In the genomic region with DNA sequence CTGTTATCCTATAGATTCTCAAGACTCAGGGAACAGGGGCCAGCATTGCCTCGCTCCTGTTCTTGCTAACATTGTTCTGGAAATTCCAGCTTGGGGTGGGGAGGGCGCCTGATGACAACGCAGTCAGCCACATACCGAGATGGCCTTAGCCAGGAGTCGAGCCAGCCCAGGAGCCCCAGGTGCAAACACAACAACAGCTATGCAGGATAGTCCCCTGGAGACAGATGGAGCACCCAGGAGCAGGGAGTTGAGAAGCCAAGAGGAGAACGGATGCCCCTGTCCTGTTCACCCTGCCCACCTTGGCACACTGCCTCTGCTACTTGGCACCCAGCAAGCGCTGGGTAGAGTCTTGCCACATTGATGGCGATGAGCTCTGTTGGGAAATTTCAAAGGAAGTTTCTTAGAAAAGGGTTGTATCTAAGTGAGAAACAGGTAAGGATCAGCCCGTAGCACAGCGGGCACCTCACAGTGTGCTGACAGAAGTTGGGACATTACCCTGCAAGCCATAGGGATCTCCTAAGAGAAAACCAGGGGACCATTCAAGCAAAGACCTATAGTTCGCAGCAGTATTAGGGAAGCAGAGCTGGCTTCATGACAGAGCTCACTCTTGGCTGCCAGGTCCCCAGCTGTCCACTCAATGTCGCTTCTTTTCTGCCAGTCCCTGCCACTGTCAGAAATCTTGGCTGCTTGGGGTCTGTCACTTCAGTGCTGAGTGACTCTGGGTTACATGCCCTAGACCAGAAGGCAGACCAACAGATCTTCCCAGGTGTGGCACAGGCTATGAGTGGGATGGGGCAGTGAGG, we compare ENCODE assay signal across 8 mouse cellular contexts. TPM values are rescaled to one million over a fixed set of nuclear protein-coding genes. Genes with fewer than 3 reads are reported as not detected.
A peak's percentile ranks its signal among the peaks of the same experiment; 100 is the strongest.
DNase-seq lines count a peak whose midpoint lies in the region; ATAC-seq lines count a peak whose summit lies in the region.

No protein-coding gene starts in this region.

- no peak; the same call in 1 of the 2 replicates for ATAC-seq in kidney, embryonic 14.5 days (ENCODE audit: low FRiP score, low TSS enrichment)
- peak; percentile 51 for ATAC-seq in heart, embryonic 15.5 days (replicated peaks; ENCODE audit: insufficient number of reproducible peaks, insufficient read depth, low FRiP score, low read depth)
- no peak for ATAC-seq in limb, embryonic 15.5 days (ENCODE audit: insufficient number of reproducible peaks, low FRiP score, low TSS enrichment, low read depth)
- peak; percentile 56 for ATAC-seq in stomach, embryonic 14.5 days (ENCODE audit: insufficient number of reproducible peaks, insufficient read depth, low FRiP score, low read depth)
- no peak for ATAC-seq in granulocyte monocyte progenitor cell, adult 5-6 weeks (replicated peaks; ENCODE audit: poor library complexity, severe bottlenecking)

- no peak for DNase-seq in kidney, adult 9 months
- peak; percentile 48 for DNase-seq in cerebellum, adult 8-10 months
- no peak for DNase-seq in frontal cortex, postnatal 10 days (ENCODE audit: low spot score in 2 of 2)

- H3K27me3 ChIP-seq in kidney, embryonic 14.5 days (ENCODE audit: control insufficient read depth, insufficient read depth, low read length) = no peaks in the 10 kb centered on the region
- no peaks in the 10 kb centered on the region for H3K27me3 ChIP-seq in heart, embryonic 15.5 days
- H3K27me3 ChIP-seq in limb, embryonic 15.5 days = no peaks in the 10 kb centered on the region
- no peaks in the 10 kb centered on the region for H3K27me3 ChIP-seq in stomach, embryonic 14.5 days (ENCODE audit: control insufficient read depth, insufficient read depth, low read length)

- peaks cover 23% of the 10 kb centered on the region for H3K4me1 ChIP-seq in kidney, embryonic 14.5 days (ENCODE audit: control insufficient read depth, insufficient read depth, low read length)
- peaks cover 20% of the 10 kb centered on the region for H3K4me1 ChIP-seq in heart, embryonic 15.5 days (replicated peaks)
- peaks cover 25% of the 10 kb centered on the region for H3K4me1 ChIP-seq in limb, embryonic 15.5 days
- H3K4me1 ChIP-seq in stomach, embryonic 14.5 days (ENCODE audit: control insufficient read depth, insufficient read depth, low read length) = peaks cover 25% of the 10 kb centered on the region

- H3K4me2 ChIP-seq in kidney, embryonic 14.5 days (replicated peaks; ENCODE audit: low read depth, low read length) = 0 out of 2 replicates have a peak overlapping the region, but pooled peaks have one; percentile 28
- peak overlapping the region; percentile 57 for H3K4me2 ChIP-seq in heart, embryonic 15.5 days
- H3K4me2 ChIP-seq in limb, embryonic 15.5 days = peak overlapping the region; percentile 43
- H3K4me2 ChIP-seq in stomach, embryonic 14.5 days (replicated peaks; ENCODE audit: low read depth, low read length) = peak overlapping the region; percentile 31

- 0 out of 2 replicates have a peak overlapping the region, but pooled peaks have one; percentile 37 for H3K9ac ChIP-seq in kidney, embryonic 14.5 days (ENCODE audit: low read depth, low read length)
- H3K9ac ChIP-seq in heart, embryonic 15.5 days = peak overlapping the region; percentile 40; the same call in 1 of the 2 replicates
- 0 out of 2 replicates have a peak overlapping the region, but pooled peaks have one; percentile 2 for H3K9ac ChIP-seq in limb, embryonic 15.5 days
- no peak overlapping the region for H3K9ac ChIP-seq in stomach, embryonic 14.5 days (replicated peaks; ENCODE audit: low read depth, low read length)

- H3K4me3 ChIP-seq in kidney, embryonic 14.5 days (ENCODE audit: low read length) = no peak overlapping the region
- H3K4me3 ChIP-seq in heart, embryonic 15.5 days = peak overlapping the region; percentile 21; the same call in 1 of the 2 replicates
- H3K4me3 ChIP-seq in limb, embryonic 15.5 days = peak overlapping the region; percentile 16
- H3K4me3 ChIP-seq in stomach, embryonic 14.5 days (ENCODE audit: low read depth, low read length) = no peak overlapping the region

- peak overlapping the region; percentile 85 for H3K27ac ChIP-seq in kidney, embryonic 14.5 days (ENCODE audit: low read depth, low read length)
- peak overlapping the region; percentile 88 for H3K27ac ChIP-seq in heart, embryonic 15.5 days
- H3K27ac ChIP-seq in limb, embryonic 15.5 days = peak overlapping the region; percentile 92
- H3K27ac ChIP-seq in stomach, embryonic 14.5 days (ENCODE audit: low read length) = peak overlapping the region; percentile 91

- no peaks in the 10 kb centered on the region for H3K9me3 ChIP-seq in kidney, embryonic 14.5 days (ENCODE audit: control insufficient read depth, low read length)
- no peaks in the 10 kb centered on the region for H3K9me3 ChIP-seq in heart, embryonic 15.5 days (replicated peaks)
- no peaks in the 10 kb centered on the region for H3K9me3 ChIP-seq in limb, embryonic 15.5 days
- no peaks in the 10 kb centered on the region for H3K9me3 ChIP-seq in stomach, embryonic 14.5 days (ENCODE audit: control insufficient read depth, low read depth, low read length)

- WGBS in kidney, embryonic 14.5 days = 44% methylated on average over 12 of the region's 12 CpGs
- WGBS in heart, embryonic 15.5 days = 39% methylated on average over 12 of the region's 12 CpGs
- WGBS in limb, embryonic 15.5 days = 30% methylated on average over 12 of the region's 12 CpGs
- WGBS in stomach, embryonic 14.5 days = 47% methylated on average over 12 of the region's 12 CpGs

- H3K36me3 ChIP-seq in kidney, embryonic 14.5 days (ENCODE audit: control insufficient read depth, insufficient read depth, low read length) = no peaks in the 10 kb centered on the region
- H3K36me3 ChIP-seq in heart, embryonic 15.5 days = no peaks in the 10 kb centered on the region
- H3K36me3 ChIP-seq in limb, embryonic 15.5 days = no peaks in the 10 kb centered on the region
- H3K36me3 ChIP-seq in stomach, embryonic 14.5 days (ENCODE audit: control insufficient read depth, insufficient read depth, low read length) = no peaks in the 10 kb centered on the region

RNA-seq across cellular contexts. Expression of a gene that starts 43.7 kb away (rescaled TPM):
- polyA plus RNA-seq in kidney, embryonic 14.5 days (2014; fragmentation: Nextera tagmentation; extraction: Ambion mirVana) = 1.4 and 2.2 TPM in 2 replicates
- polyA plus RNA-seq in heart, embryonic 15.5 days (2015; fragmentation: Nextera tagmentation; extraction: Ambion mirVana) = 6.1 and 6.4 TPM in 2 replicates
- polyA plus RNA-seq in limb, embryonic 15.5 days (2015; fragmentation: Nextera tagmentation; extraction: Ambion mirVana) = 4.0 and 4.8 TPM in 2 replicates
- 3.7 and 3.9 TPM in 2 replicates for polyA plus RNA-seq in stomach, embryonic 14.5 days (2014; fragmentation: Nextera tagmentation; extraction: Ambion mirVana)
- total RNA-seq in granulocyte monocyte progenitor cell, adult 5-6 weeks (2014; fragmentation: Nextera tagmentation) = 5.0 and 5.9 TPM in 2 replicates
- 2.2 and 4.9 TPM in 2 replicates for total RNA-seq in granulocyte monocyte progenitor cell, adult 5-6 weeks (2017)

Comparison
In these comparisons a context has a peak if more than half of its experiments do, and no peak if none do; other contexts are left out.
1. ATAC-seq: peak in heart, embryonic 15.5 days (single experiment) and stomach, embryonic 14.5 days (single experiment); none in kidney, embryonic 14.5 days (single experiment), limb, embryonic 15.5 days (single experiment) and granulocyte monocyte progenitor cell, adult 5-6 weeks (single experiment).
2. H3K4me3 ChIP-seq: peak in heart, embryonic 15.5 days (single experiment) and limb, embryonic 15.5 days (single experiment); none in kidney, embryonic 14.5 days (single experiment) and stomach, embryonic 14.5 days (single experiment).
3. Peak in every context shown above with its lines, with median percentiles within 50 percentile points of each other: H3K27ac ChIP-seq and H3K4me2 ChIP-seq.